Mouse (Mus musculus): ENCODE measurements around the gene Anapc2. TPM values are rescaled to one million over a fixed set of nuclear protein-coding genes. Genes with fewer than 3 reads are reported as not detected.

The Anapc2 gene
- polyA plus RNA-seq (2016; fragmentation: Nextera tagmentation; extraction: Ambion mirVana) = 154 and 155 TPM in 2 replicates

GRCm38 (mm10) chr2:25271827-25272511 lies at the start of gene Anapc2, which contains the start of gene Ssna1:
Anapc2 (plus strand) TSS chr2:25272478.
Ssna1 (minus strand) TSS chr2:25272438.
- H3K27ac ChIP-seq = peak within 1 kb of the TSS; percentile 82
- no peaks in the 10 kb centered on the region for H3K9me3 ChIP-seq
- H3K36me3 ChIP-seq = peaks cover 59% of the 10 kb centered on the region
- H3K4me3 ChIP-seq = peak within 1 kb of the TSS; percentile 94
- H3K27me3 ChIP-seq = no peaks in the 10 kb centered on the region
- H3K4me2 ChIP-seq (replicated peaks) = peak within 1 kb of the TSS; percentile 97
- peaks cover 23% of the 10 kb centered on the region for H3K4me1 ChIP-seq
- peak; percentile 92 for ATAC-seq (ENCODE audit: insufficient number of reproducible peaks, insufficient read depth, low FRiP score, low TSS enrichment)
- H3K9ac ChIP-seq = peak within 1 kb of the TSS; percentile 86
- 1% methylated on average over 55 of the region's 55 CpGs for WGBS

GRCm38 (mm10) chr2:25223681-25224491 lies 48.4 kb upstream of the Anapc2 start:
- H3K4me1 ChIP-seq = peaks cover 11% of the 10 kb centered on the region
- H3K27ac ChIP-seq = peak overlapping the region; percentile 77
- peak overlapping the region; percentile 78 for H3K4me2 ChIP-seq (replicated peaks)
- H3K4me3 ChIP-seq = peak overlapping the region; percentile 65
- peak overlapping the region; percentile 73 for H3K9ac ChIP-seq
- ATAC-seq (ENCODE audit: insufficient number of reproducible peaks, insufficient read depth, low FRiP score, low TSS enrichment) = peak; percentile 8
- H3K27me3 ChIP-seq = no peaks in the 10 kb centered on the region
- H3K9me3 ChIP-seq = no peaks in the 10 kb centered on the region
- H3K36me3 ChIP-seq = peaks cover 10% of the 10 kb centered on the region; the same call in 1 of the 2 replicates
- WGBS = under 1% methylated on average over 53 of the region's 53 CpGs

- Histone ChIP-seq H3K9me3 (no peaks in the 10 kb centered on the region), H3K4me1 (peaks cover 11% of the 10 kb centered on the region), H3K36me3 (peaks cover 10% of the 10 kb centered on the region; the same call in 1 of the 2 replicates), H3K27me3 (no peaks in the 10 kb centered on the region; the same call in 1 of the 2 replicates), H3K27ac (peak within 1 kb of the TSS; percentile 96), H3K4me2 (replicated peaks) (peak within 1 kb of the TSS; percentile 78), H3K4me3 (peak within 1 kb of the TSS; percentile 65), H3K9ac (peak within 1 kb of the TSS; percentile 73)
- no peak for ATAC-seq (ENCODE audit: insufficient number of reproducible peaks, insufficient read depth, low FRiP score, low TSS enrichment)
- WGBS = 0% methylated on average over 17 of the region's 17 CpGs
Observed at GRCm38 (mm10) chr2:25224492-25224765, 47.8 kb upstream of the Anapc2 start, which contains the start of gene Tubb4b. Tubb4b (minus strand) TSS chr2:25224702.

- Histone ChIP-seq H3K9ac (peak overlapping the region; percentile 53), H3K4me2 (replicated peaks) (peak overlapping the region; percentile 45), H3K9me3 (no peaks in the 10 kb centered on the region), H3K4me3 (peak overlapping the region; percentile 65), H3K4me1 (peaks cover 11% of the 10 kb centered on the region), H3K27ac (peak overlapping the region; percentile 96), H3K36me3 (peaks cover 10% of the 10 kb centered on the region; the same call in 1 of the 2 replicates), H3K27me3 (no peaks in the 10 kb centered on the region; the same call in 1 of the 2 replicates)
- ATAC-seq (ENCODE audit: insufficient number of reproducible peaks, insufficient read depth, low FRiP score, low TSS enrichment) = peak; percentile 98
- WGBS = 2% methylated on average over 38 of the region's 41 CpGs
Observed at GRCm38 (mm10) chr2:25224766-25225752, 47.2 kb upstream of the Anapc2 start.

- no peak for ATAC-seq (ENCODE audit: insufficient number of reproducible peaks, insufficient read depth, low FRiP score, low TSS enrichment)
- no peaks in the 10 kb centered on the region for H3K9me3 ChIP-seq
- H3K27ac ChIP-seq = peak overlapping the region; percentile 96
- 78% methylated on average over 8 of the region's 8 CpGs for WGBS
- no peak overlapping the region for H3K4me3 ChIP-seq
- H3K9ac ChIP-seq = no peak overlapping the region
- H3K4me1 ChIP-seq = peaks cover 11% of the 10 kb centered on the region
- H3K27me3 ChIP-seq = no peaks in the 10 kb centered on the region; the same call in 1 of the 2 replicates
- H3K36me3 ChIP-seq = peaks cover 10% of the 10 kb centered on the region; the same call in 1 of the 2 replicates
- peak overlapping the region; percentile 45 for H3K4me2 ChIP-seq (replicated peaks)
Observed at GRCm38 (mm10) chr2:25225811-25226379, 46.4 kb upstream of the Anapc2 start.

GRCm38 (mm10) chr2:25226864-25227263 lies 45.4 kb upstream of the Anapc2 start:
- no peak overlapping the region for H3K9ac ChIP-seq
- peaks cover 2% of the 10 kb centered on the region; the same call in 1 of the 2 replicates for H3K36me3 ChIP-seq
- no peaks in the 10 kb centered on the region for H3K9me3 ChIP-seq
- no peak overlapping the region for H3K27ac ChIP-seq
- no peak overlapping the region for H3K4me3 ChIP-seq
- peaks cover 11% of the 10 kb centered on the region for H3K4me1 ChIP-seq
- WGBS = 74% methylated on average over 5 of the region's 5 CpGs
- H3K4me2 ChIP-seq (replicated peaks) = no peak overlapping the region
- ATAC-seq (ENCODE audit: insufficient number of reproducible peaks, insufficient read depth, low FRiP score, low TSS enrichment) = no peak
- H3K27me3 ChIP-seq = peaks cover 8% of the 10 kb centered on the region; the same call in 1 of the 2 replicates

- H3K4me2 ChIP-seq (replicated peaks) = no peak overlapping the region
- H3K27ac ChIP-seq = no peak overlapping the region
- ATAC-seq (ENCODE audit: insufficient number of reproducible peaks, insufficient read depth, low FRiP score, low TSS enrichment) = no peak
- WGBS = 91% methylated on average over 4 of the region's 4 CpGs
- no peaks in the 10 kb centered on the region for H3K36me3 ChIP-seq
- H3K27me3 ChIP-seq = peaks cover 12% of the 10 kb centered on the region; the same call in 1 of the 2 replicates
- no peak overlapping the region for H3K9ac ChIP-seq
- peaks cover 11% of the 10 kb centered on the region for H3K4me1 ChIP-seq
- no peak overlapping the region for H3K4me3 ChIP-seq
- no peaks in the 10 kb centered on the region for H3K9me3 ChIP-seq
Observed at GRCm38 (mm10) chr2:25227406-25227805, 44.9 kb upstream of the Anapc2 start.

GRCm38 (mm10) chr2:25228431-25228889 lies 43.8 kb upstream of the Anapc2 start:
- H3K27me3 ChIP-seq = peaks cover 13% of the 10 kb centered on the region; the same call in 1 of the 2 replicates
- no peak overlapping the region for H3K9ac ChIP-seq
- no peaks in the 10 kb centered on the region for H3K9me3 ChIP-seq
- no peak for ATAC-seq (ENCODE audit: insufficient number of reproducible peaks, insufficient read depth, low FRiP score, low TSS enrichment)
- H3K4me1 ChIP-seq = peaks cover 7% of the 10 kb centered on the region
- WGBS = under 1% methylated on average over 7 of the region's 7 CpGs
- peak overlapping the region; percentile 2; the same call in 1 of the 2 replicates for H3K4me3 ChIP-seq
- peak overlapping the region; percentile 30 for H3K4me2 ChIP-seq (replicated peaks)
- no peak overlapping the region for H3K27ac ChIP-seq
- H3K36me3 ChIP-seq = no peaks in the 10 kb centered on the region

- ATAC-seq (ENCODE audit: insufficient number of reproducible peaks, insufficient read depth, low FRiP score, low TSS enrichment) = no peak
- no peaks in the 10 kb centered on the region for H3K9me3 ChIP-seq
- H3K27ac ChIP-seq = no peak overlapping the region
- H3K27me3 ChIP-seq = peaks cover 13% of the 10 kb centered on the region; the same call in 1 of the 2 replicates
- H3K9ac ChIP-seq = no peak overlapping the region
- no peaks in the 10 kb centered on the region for H3K36me3 ChIP-seq
- no peak overlapping the region; the same call in 1 of the 2 replicates for H3K4me2 ChIP-seq (replicated peaks)
- H3K4me3 ChIP-seq = no peak overlapping the region
- H3K4me1 ChIP-seq = 0 out of 2 replicates have a peak, but pooled peaks cover 4% of the 10 kb centered on the region
- 69% methylated on average over 6 of the region's 6 CpGs for WGBS
Observed at GRCm38 (mm10) chr2:25228995-25229530, 43.2 kb upstream of the Anapc2 start.

GRCm38 (mm10) chr2:25229582-25229981 lies 42.7 kb upstream of the Anapc2 start:
- no peak overlapping the region for H3K4me2 ChIP-seq (replicated peaks)
- no peaks in the 10 kb centered on the region for H3K9me3 ChIP-seq
- 0 out of 2 replicates have a peak, but pooled peaks cover 4% of the 10 kb centered on the region for H3K4me1 ChIP-seq
- peaks cover 13% of the 10 kb centered on the region; the same call in 1 of the 2 replicates for H3K27me3 ChIP-seq
- no peak overlapping the region for H3K27ac ChIP-seq
- no peaks in the 10 kb centered on the region for H3K36me3 ChIP-seq
- ATAC-seq (ENCODE audit: insufficient number of reproducible peaks, insufficient read depth, low FRiP score, low TSS enrichment) = no peak
- H3K4me3 ChIP-seq = no peak overlapping the region
- no peak overlapping the region for H3K9ac ChIP-seq
- 76% methylated on average over 5 of the region's 5 CpGs for WGBS

Measured in embryonic facial prominence, embryonic 12.5 days (tissue).